Mouse (Mus musculus) lung, postnatal 10 days (tissue): Measurements from ENCODE around the gene Fgg.

ENCODE experiments used
- DNase-seq: peaks from one replicate; pipeline ENCODE4 v3.0.0; 2021

The Fgg gene

DNA sequence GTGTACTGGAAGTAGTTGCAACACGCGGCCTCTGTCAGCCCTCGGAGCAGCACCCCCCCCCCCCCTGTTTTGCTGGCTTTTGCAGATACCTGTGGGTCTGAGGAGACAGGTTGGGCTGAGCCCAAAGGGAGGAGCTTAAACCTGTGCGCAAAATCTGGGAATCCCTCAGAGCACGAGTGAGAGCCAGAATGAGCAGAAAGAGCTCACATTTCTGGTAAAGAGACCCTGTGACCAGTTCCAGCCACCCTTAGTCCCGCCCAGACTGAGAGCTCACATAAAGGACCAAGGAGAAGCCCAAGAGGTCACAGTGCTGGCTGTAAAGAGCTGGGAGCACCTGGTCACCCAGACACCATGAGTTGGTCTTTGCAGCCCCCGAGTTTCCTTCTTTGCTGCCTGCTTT lies at the start of gene Fgg:
Gene Fgg, plus strand, starts transcription at position 168 of the 400 bp plus-strand sequence.
- no peak for DNase-seq

- DNase-seq: peak; percentile 17
Observed at GRCm38 (mm10) chr3:82971046-82971445, 36.5 kb upstream of the Fgg start.

GRCm38 (mm10) chr3:82980818-82981217 lies 26.7 kb upstream of the Fgg start:
- peak; percentile 86 for DNase-seq

GRCm38 (mm10) chr3:82981861-82982260 lies 25.7 kb upstream of the Fgg start:
- DNase-seq: no peak

DNA sequence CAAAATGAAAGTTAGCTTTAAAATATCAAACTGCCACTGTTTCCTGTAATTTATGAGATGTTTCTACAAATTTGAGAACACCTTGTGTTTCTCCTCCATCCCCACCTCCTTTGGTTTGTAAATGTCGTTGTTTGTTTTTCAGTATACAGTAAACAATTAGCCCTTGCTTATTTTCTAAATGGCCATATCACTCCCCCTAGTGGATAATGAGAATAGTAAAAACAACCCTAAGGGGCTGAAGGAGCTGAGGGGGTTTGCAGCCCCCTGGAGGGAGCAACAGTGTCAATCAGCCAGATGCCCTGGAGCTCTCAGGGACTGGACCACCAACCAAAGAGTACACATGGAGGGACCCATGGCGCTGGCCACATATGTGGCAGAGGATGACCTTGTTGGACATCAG lies 22.7 kb upstream of the Fgg start:
- no peak for DNase-seq

- DNase-seq: no peak
Observed at GRCm38 (mm10) chr3:82991963-82992362, 15.6 kb upstream of the Fgg start.

DNA sequence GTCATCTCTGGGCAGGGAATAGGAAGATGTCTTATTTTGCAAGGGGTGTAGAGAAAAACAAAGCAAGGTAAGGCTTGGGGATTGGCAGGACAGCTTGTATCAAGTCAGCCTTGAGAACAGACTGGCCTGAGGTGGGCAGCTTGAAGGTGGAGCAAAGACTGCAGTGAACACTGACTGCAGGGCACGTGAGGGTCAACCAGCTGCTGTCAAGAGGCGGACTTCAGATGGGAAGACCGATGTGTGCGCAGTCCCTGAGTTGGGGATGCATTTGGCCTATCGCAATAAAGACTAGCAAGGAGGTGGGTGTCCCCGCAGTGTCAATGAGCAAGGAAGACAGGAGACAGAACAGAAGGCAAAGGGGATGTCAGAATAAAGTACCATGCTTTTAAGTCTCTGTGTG lies 14.6 kb upstream of the Fgg start:
- DNase-seq: no peak

- peak; percentile 82 for DNase-seq
Observed at GRCm38 (mm10) chr3:82995368-82995767, 12.2 kb upstream of the Fgg start.

DNA sequence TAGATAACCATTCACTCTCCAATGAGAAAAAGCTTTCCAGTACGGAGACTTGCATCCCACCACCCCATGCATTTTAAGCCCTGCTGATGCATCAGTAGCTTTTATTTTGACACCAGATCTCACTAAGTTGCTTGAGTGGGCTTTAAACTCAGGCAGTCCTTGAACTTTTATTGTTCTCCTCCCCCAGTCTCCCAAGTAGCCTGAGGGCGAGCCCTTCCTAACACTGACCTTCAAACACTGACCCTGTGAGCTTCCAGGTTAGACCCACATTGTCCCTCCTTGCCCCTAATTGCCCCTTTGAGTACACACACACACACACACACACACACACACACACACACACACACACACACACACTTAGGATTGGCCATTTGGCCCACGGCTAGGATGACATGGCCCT lies 10.9 kb upstream of the Fgg start:
- no peak for DNase-seq

DNA sequence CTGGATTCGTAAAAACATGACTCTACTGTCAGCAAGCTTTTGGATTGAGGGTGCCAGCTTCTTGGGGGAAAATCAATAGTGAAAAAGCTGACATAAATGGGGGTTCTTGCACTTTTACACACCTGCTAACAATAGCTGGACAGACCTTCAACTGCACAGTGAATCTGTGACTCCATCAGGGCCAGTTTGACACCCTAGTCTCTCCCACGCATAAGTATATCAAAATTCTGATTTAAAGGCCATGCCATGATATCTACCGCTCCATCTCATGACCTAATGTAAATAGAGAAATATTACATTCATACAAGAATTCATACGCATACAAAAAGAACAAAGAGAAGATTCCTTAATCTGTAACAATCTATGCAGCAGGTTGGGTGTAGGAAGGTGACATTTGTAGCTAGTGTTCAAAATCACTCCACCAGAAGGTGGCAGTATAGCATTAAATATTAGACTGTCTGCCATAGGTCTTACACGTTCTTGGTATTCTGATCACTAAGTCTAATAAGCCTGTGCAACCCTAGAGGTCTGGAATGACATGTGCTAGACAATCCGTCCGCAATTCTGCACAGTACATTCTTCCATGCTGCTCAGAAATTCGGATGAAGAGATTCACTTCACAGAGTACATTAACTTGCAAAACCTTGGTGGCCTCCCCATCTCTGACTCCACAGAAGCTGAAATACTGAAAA lies 8.6 kb upstream of the Fgg start:
- DNase-seq: peak; percentile 71

DNA sequence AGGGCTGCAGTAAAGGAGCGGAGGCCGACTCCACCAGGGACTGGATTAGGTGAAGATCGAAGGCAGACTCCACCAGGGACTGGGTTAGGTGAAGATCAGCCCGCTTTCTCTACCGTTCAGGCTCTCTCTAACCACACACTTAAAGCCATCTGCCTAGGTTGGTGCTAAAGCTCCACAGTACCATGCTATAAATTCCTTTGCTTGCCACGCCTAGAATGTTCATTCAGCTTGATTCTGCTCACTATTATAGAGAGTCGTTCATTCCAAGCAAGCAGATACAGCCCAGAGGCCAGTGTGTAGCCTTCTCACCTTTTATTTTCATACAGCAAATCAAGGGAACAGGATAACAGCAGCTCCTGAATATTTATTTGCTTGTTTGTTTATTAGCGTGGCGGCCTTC lies 7.5 kb upstream of the Fgg start:
- DNase-seq: no peak

- peak; percentile 48 for DNase-seq
Observed at GRCm38 (mm10) chr3:83002191-83002590, 5.3 kb upstream of the Fgg start.

- no peak for DNase-seq
Observed at GRCm38 (mm10) chr3:83003068-83003467, 4.5 kb upstream of the Fgg start.

GRCm38 (mm10) chr3:83004801-83005200 lies 2.7 kb upstream of the Fgg start:
- no peak for DNase-seq

DNA sequence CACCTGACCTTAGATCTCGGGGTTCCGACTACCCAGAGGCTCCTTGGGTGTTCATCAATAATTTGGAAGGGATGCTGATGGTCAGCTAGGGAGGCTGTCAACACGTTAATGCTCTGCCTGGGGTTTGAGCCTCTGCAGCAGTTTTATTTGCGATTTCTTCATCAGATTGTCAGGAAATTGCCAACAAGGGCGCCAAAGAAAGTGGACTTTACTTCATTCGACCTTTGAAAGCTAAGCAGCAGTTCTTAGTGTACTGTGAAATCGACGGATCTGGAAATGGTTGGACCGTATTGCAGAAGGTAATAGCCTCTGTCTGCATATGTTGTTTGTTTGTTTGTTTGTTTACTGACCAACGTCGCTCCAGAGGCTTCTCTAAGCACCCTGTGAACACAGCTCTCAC lies 2.8 kb downstream of the Fgg start:
- DNase-seq: no peak

- no peak for DNase-seq
Observed at GRCm38 (mm10) chr3:83011136-83011535, 3.6 kb downstream of the Fgg start.

- DNase-seq: no peak
Observed at GRCm38 (mm10) chr3:83011565-83011964, 4.0 kb downstream of the Fgg start.

GRCm38 (mm10) chr3:83012636-83013035 lies 5.1 kb downstream of the Fgg start:
- no peak for DNase-seq

GRCm38 (mm10) chr3:83013951-83014350 lies 6.4 kb downstream of the Fgg start:
- no peak for DNase-seq

- DNase-seq: no peak
Observed at GRCm38 (mm10) chr3:83016236-83016635, 8.7 kb downstream of the Fgg start.

- DNase-seq: no peak
Observed at GRCm38 (mm10) chr3:83020387-83020786, 12.9 kb downstream of the Fgg start.

DNA sequence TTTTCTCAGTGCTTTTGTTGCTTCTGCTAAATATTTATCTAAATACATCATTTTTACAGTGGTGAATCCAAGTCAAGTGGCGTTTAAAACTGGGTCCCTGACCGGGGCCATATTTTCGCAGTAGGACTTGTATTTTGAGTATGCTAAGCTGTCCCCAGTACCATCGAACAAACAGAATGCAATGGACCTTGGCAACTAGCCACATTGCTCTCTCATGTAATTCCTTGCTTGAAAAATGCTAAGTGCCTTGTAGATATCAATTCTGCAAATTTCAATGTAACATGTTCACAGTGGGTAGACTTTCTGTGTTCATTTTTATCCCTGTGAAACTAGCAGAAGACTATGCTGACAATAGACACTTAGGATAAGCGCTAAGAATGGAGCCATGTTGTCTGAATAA lies 13.7 kb downstream of the Fgg start:
- DNase-seq: no peak

DNA sequence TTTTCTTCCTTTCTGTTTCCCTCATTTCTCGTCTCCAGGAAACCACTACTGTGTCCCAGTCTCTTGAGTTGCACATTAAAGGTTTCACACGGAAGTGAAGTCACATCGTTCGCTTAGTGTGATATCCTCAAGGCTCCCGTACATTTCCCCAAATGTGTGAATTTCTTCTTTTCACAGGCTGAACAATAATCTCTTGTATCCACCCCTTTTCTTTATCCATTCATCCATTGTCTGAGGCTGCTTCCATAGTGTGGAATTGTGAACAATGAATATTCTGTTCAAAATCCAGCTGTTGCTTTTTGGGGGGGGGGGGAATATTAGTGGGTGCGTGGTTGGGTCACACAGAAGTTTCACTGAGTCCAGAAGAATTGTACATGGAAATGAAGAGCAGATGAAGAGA lies 17.5 kb downstream of the Fgg start:
- DNase-seq: no peak

DNA sequence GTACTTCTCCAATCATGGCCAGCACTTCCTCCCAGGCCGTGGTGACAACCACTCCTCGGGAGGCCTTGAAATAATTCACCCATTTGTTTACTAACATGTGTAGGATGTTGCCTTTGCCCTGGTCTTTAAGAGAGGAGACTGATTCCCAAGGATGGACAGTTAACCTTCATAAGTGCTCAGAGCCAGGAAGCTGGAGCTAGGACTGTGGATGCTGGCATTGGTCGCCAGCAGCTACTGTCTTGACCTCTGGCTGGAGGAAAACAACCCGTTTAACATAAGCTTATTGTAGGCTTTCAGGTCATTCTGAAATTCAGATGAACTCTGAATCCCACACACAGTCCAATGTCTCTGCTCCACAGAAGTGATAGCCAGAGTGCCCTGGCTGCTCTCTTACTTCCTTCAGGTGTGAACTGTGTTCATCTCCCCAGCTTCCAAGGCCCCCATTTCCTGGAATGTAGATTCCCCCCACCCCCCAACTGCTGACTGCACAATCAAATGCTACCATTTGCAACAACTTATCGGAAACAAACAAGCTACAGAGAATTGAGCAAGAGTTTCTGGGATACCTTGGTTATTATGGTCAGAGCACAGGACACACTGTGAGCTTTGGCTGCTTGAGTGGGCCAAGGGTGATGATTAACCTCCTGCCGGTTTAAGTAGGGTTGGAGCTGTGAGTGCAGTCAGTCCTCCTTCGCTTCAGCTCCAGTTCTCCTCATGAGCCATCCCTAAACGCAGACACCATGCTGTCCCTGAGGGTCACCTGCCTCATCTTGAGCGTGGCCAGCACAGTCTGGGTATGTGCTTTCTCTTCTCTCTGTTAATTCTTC lies 18.2 kb downstream of the Fgg start, which contains the start of gene Fga:
Gene Fga, plus strand, starts transcription at position 602 of the 827 bp plus-strand sequence.
- no peak for DNase-seq
